Mouse (Mus musculus) bone marrow, adult 2 months (tissue): ENCODE results near the gene Atox1. TPM values are rescaled to one million over a fixed set of nuclear protein-coding genes. Genes with fewer than 3 reads are reported as not detected.

ENCODE experiments used
- H3K27ac ChIP-seq: fragments of 200-500 bp; 2 replicates; pipeline ENCODE4 v1.5.1; 2012; ENCODE audit warnings: low read depth, mild to moderate bottlenecking, control low read depth, inconsistent platforms, low read length; ENCODE audit not compliant: control insufficient read depth, poor library complexity, insufficient read depth
- H3K4me1 ChIP-seq: fragments of 200-500 bp; 2 replicates; pipeline ENCODE4 v1.6.1; 2011; ENCODE audit warnings: low read length; ENCODE audit not compliant: control insufficient read depth, insufficient read depth
- H3K4me3 ChIP-seq: fragments of 200-500 bp; replicated peaks from 2 replicates; pipeline ENCODE3; 2011; ENCODE audit warnings: mild to moderate bottlenecking, low read depth, low read length, control low read depth; ENCODE audit not compliant: control insufficient read depth
- CTCF ChIP-seq: fragments of 200-500 bp; IDR thresholded peaks from 2 replicates; pipeline ENCODE4 v1.5.1; 2011; ENCODE audit warnings: low read length, control low read depth; ENCODE audit not compliant: control insufficient read depth, insufficient read depth
- POLR2A ChIP-seq: fragments of 200-500 bp; IDR thresholded peaks from 2 replicates; pipeline ENCODE4 v1.6.1; 2011; ENCODE audit warnings: low read depth, mild to moderate bottlenecking, control low read depth, low read length, borderline replicate concordance; ENCODE audit not compliant: control insufficient read depth
- WGBS: fragments of 180-500 bp; shearing (Covaris S2); methylation state at CpG from one replicate; pipeline ENCODE4 v1.1.7; 2018; 5-methylcytosine and 5-hydroxymethylcytosine counted together
- polyA plus RNA-seq: library from polyadenylated mRNA; stranded (reverse); fragments of >200 nt; gene quantifications from 2 replicates; pipeline ENCODE4 v1.2.4, GENCODE M21; 2011; ENCODE audit warnings: low replicate concordance; ENCODE audit not compliant: missing spikeins, insufficient read depth, insufficient read length

The Atox1 gene
- polyA plus RNA-seq, 1 experiment = 128 TPM

DNA sequence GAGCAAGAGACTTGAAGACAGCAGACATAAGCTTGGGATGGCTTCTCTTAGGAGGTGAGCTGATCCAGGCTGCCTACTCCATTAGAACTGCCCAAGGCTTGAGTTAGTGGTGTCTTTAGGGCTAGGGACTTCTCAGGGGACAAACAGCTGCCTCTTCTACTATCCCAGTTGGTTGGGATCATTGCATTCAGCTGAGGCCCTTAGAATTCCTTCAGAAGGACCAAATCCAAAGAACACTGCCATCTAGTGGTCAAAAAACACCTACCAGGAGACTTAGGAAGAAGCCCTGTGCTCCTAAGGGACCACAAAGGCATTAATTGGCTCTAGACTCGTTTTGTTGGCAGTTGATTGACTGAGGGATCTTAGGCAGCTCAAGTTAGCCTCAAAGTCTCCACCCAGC lies 16.3 kb downstream of the Atox1 start:
- Histone ChIP-seq H3K4me3 (no peak overlapping the region), H3K27ac (no peak overlapping the region), H3K4me1 (no peaks in the 10 kb centered on the region)
- TF ChIP-seq CTCF (0 out of 2 replicates have a peak, but pooled peaks have one; percentile 15), POLR2A (no peak)
- 5% methylated on average over 1 of the region's 1 CpGs for WGBS

- WGBS = 81% methylated on average over 5 of the region's 5 CpGs
- Histone ChIP-seq H3K27ac (no peak overlapping the region), H3K4me1 (no peaks in the 10 kb centered on the region), H3K4me3 (no peak overlapping the region)
- no peak for TF ChIP-seq POLR2A
- TF ChIP-seq CTCF = no peak
These were observed 21.3 kb downstream of the Atox1 start for GRCm38 (mm10) chr11:55439718-55440117.

DNA sequence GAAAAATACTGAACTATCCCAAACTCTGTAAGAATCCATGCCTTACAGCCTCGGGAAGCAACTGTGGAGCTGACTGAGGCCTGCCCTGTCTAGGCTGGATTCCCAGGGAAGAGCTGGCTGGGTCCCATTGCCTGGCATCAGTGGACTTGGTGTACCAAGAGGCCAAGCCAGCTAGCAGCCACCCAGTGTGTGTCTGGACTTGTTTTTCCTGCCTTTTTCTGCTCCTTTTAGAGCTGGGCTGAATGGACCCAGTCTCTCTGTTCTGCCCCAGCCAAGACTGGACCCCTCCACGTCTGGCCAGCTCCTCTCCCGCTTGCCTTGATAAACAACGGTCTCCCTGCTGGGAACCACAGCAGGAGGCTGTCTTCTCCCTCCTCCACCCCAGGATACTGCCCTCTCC lies 23.0 kb downstream of the Atox1 start:
- 76% methylated on average over 4 of the region's 4 CpGs for WGBS
- H3K4me3 ChIP-seq = no peak overlapping the region
- H3K4me1 ChIP-seq = no peaks in the 10 kb centered on the region; the same call in 1 of the 2 replicates
- no peak for TF ChIP-seq POLR2A
- TF ChIP-seq CTCF = no peak
- no peak overlapping the region for H3K27ac ChIP-seq

DNA sequence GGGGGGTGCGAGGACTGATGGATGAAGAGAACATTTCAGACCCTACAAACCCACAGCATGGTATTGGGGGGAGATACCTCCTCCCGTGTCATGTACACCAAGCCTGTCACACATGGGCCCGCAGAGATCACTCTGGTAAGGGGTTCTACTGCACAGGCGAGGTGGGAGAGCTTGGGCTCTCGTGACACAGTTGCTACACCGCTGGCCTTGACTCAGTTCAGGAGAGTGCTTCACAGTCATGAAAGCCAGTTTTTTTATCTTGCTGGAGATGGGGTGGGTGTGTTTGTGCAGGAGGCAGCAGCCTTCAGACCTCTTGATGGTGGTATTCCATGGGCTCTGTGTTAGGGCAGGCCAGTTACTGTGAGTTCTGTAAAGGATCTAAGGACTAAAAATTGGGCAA lies 24.9 kb downstream of the Atox1 start:
- TF ChIP-seq POLR2A (no peak), CTCF (no peak)
- 87% methylated on average over 6 of the region's 6 CpGs for WGBS
- H3K27ac ChIP-seq = no peak overlapping the region

GRCm38 (mm10) chr11:55432981-55433380 lies 28.1 kb downstream of the Atox1 start:
- TF ChIP-seq POLR2A (no peak), CTCF (no peak)
- WGBS = 21% methylated on average over 3 of the region's 3 CpGs
- Histone ChIP-seq H3K4me1 (no peaks in the 10 kb centered on the region; the same call in 1 of the 2 replicates), H3K4me3 (no peak overlapping the region), H3K27ac (no peak overlapping the region)

More for the DNA sequence above, 24.9 kb downstream of the Atox1 start:
- H3K4me1 ChIP-seq = no peaks in the 10 kb centered on the region; the same call in 1 of the 2 replicates
- no peak overlapping the region for H3K4me3 ChIP-seq

DNA sequence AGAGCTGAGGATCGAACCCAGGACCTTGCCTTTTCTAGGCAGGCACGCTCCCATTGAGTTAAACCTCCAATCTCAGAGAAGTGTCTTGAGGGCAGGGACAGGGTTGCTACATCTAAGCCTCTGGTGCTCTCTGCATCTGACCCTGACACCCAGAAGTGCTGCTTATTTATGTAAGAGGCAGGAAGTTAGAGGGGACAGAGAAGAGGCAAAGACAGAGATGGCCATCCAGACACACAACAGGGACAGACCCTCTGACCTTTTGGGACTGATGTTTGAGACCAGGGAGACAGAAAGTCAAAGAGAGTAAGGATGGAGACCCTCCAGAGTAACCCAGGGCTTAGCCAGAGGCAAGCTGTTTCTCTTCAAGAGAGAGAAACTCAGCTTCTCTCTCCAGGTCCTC lies 31.1 kb downstream of the Atox1 start:
- Histone ChIP-seq H3K4me1 (no peaks in the 10 kb centered on the region; the same call in 1 of the 2 replicates), H3K4me3 (no peak overlapping the region), H3K27ac (no peak overlapping the region)
- TF ChIP-seq CTCF (no peak), POLR2A (no peak)
- whole genome bisulfite sequencing = 81% methylated on average over 2 of the region's 2 CpGs

- 69% methylated on average over 16 of the region's 16 CpGs for WGBS
- TF ChIP-seq CTCF = no peak
- no peak for TF ChIP-seq POLR2A
- Histone ChIP-seq H3K4me1 (no peaks in the 10 kb centered on the region; the same call in 1 of the 2 replicates), H3K4me3 (no peak overlapping the region), H3K27ac (no peak overlapping the region)
These were observed 32.6 kb downstream of the Atox1 start for GRCm38 (mm10) chr11:55428186-55429012.

DNA sequence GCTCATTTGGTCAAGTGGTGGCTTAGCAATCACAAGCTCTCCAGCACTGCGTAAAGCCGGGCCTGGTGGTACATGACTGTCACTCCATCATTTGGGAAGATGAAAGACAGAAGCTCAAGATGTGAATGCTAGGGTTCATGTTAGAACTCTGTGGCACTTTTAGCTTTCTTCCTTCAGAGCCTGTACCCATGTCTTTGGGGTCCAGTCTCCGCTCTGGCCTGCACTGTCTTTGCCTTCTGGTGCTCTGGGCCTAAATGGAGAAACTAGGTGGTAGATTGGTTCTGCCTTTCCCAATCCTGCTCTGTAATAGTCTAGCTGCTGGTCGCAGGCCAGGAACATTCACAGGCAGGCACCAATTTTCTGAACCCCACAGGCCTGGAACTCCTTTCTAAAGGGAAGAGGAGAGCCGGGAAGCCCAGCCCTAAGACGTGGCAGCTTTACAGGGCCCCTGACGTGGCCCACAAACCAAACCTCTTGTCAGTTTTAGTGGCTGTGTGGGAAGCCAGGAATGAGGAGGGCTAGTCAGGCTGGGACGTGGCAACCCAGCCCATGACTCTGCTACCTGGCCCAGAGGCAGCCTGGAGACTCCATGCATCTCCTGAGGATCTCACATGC lies 36.2 kb downstream of the Atox1 start:
- no peak for TF ChIP-seq CTCF
- TF ChIP-seq POLR2A = no peak
- Histone ChIP-seq H3K27ac (no peak overlapping the region), H3K4me1 (no peaks in the 10 kb centered on the region; the same call in 1 of the 2 replicates), H3K4me3 (no peak overlapping the region)
- WGBS = 79% methylated on average over 8 of the region's 8 CpGs

DNA sequence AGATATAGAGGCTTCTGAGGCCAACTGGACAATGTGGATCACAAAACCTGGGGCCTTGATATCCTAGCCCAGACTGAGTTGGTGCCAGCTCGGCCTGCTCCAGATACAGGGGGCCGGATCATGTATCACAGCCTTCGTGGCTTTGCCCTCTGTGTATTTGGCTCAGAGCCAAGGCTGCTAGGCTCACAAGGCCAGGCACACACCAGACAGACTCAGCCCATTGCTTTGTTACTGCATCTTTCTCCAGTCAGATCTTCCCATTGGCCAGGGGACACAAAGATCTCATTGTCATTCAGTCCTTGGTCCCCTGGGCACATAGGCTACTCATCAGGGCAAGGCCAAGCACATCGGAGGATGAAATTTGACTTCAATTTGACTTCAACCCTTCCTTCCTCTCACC lies 37.3 kb downstream of the Atox1 start:
- Histone ChIP-seq H3K4me1 (no peaks in the 10 kb centered on the region; the same call in 1 of the 2 replicates), H3K27ac (no peak overlapping the region), H3K4me3 (no peak overlapping the region)
- WGBS = 46% methylated on average over 4 of the region's 4 CpGs
- TF ChIP-seq CTCF = no peak
- no peak for TF ChIP-seq POLR2A
